In genomic region chr2:122312722-122313417, GRCm38 (mm10) we compare ENCODE assay signal across 8 mouse cellular contexts. TPM values are rescaled to one million over a fixed set of nuclear protein-coding genes. Genes with fewer than 3 reads are reported as not detected.
DNase-seq lines count a peak whose midpoint lies in the region; ATAC-seq and TF ChIP-seq lines count a peak whose summit lies in the region.

No protein-coding gene starts in this region.

- H3K9ac ChIP-seq in forebrain, embryonic 14.5 days (ENCODE audit: low read length) = no peak overlapping the region

- H3K27me3 ChIP-seq in forebrain, embryonic 14.5 days (replicated peaks; ENCODE audit: control insufficient read depth, insufficient read depth, low read length) = peaks cover 20% of the 10 kb centered on the region
- peaks cover 84% of the 10 kb centered on the region for H3K27me3 ChIP-seq in hindbrain, embryonic 10.5 days (ENCODE audit: insufficient read depth, poor library complexity, severe bottlenecking)
- H3K27me3 ChIP-seq in limb, embryonic 10.5 days (ENCODE audit: low read depth, poor library complexity, severe bottlenecking) = peaks cover 77% of the 10 kb centered on the region
- peaks cover 67% of the 10 kb centered on the region for H3K27me3 ChIP-seq in midbrain, embryonic 10.5 days (ENCODE audit: low read depth, poor library complexity, severe bottlenecking)
- H3K27me3 ChIP-seq in spleen, adult 2 months (ENCODE audit: control insufficient read depth, insufficient read depth, low read length) = peaks cover 6% of the 10 kb centered on the region

- peak; percentile 52; the same call in 1 of the 2 replicates for ATAC-seq in forebrain, embryonic 14.5 days

- H3K4me1 ChIP-seq in forebrain, embryonic 14.5 days (ENCODE audit: control insufficient read depth, insufficient read depth, low read length) = peaks cover 4% of the 10 kb centered on the region; the same call in 1 of the 2 replicates
- peaks cover 12% of the 10 kb centered on the region for H3K4me1 ChIP-seq in hindbrain, embryonic 10.5 days (replicated peaks)
- H3K4me1 ChIP-seq in limb, embryonic 10.5 days = peaks cover 8% of the 10 kb centered on the region
- H3K4me1 ChIP-seq in midbrain, embryonic 10.5 days = peaks cover 11% of the 10 kb centered on the region
- peaks cover 3% of the 10 kb centered on the region; the same call in 1 of the 2 replicates for H3K4me1 ChIP-seq in spleen, adult 2 months (ENCODE audit: control insufficient read depth, insufficient read depth, insufficient read length)

- peak; percentile 72; the same call in 1 of the 2 replicates for TF ChIP-seq CTCF in spleen, adult 2 months (IDR thresholded peaks at IDR 0.05; ENCODE audit: extremely low read depth, insufficient read depth, insufficient read length, insufficient replicate concordance)

- H3K27ac ChIP-seq in forebrain, embryonic 14.5 days (ENCODE audit: low read depth, low read length) = no peak overlapping the region
- H3K27ac ChIP-seq in hindbrain, embryonic 10.5 days = no peak overlapping the region
- H3K27ac ChIP-seq in limb, embryonic 10.5 days = no peak overlapping the region
- no peak overlapping the region for H3K27ac ChIP-seq in midbrain, embryonic 10.5 days (replicated peaks)
- no peak overlapping the region for H3K27ac ChIP-seq in spleen, adult 2 months (ENCODE audit: insufficient read depth, low read length)

- peak overlapping the region; percentile 36 for H3K4me2 ChIP-seq in forebrain, embryonic 14.5 days (ENCODE audit: low read length)

- H3K36me3 ChIP-seq in forebrain, embryonic 14.5 days (ENCODE audit: control insufficient read depth, insufficient read depth, low read length) = no peaks in the 10 kb centered on the region
- no peaks in the 10 kb centered on the region for H3K36me3 ChIP-seq in hindbrain, embryonic 10.5 days
- H3K36me3 ChIP-seq in limb, embryonic 10.5 days = no peaks in the 10 kb centered on the region
- no peaks in the 10 kb centered on the region for H3K36me3 ChIP-seq in midbrain, embryonic 10.5 days
- no peaks in the 10 kb centered on the region for H3K36me3 ChIP-seq in spleen, adult 2 months (ENCODE audit: control insufficient read depth, insufficient read depth, low read length)

- DNase-seq in layer of hippocampus, adult 11-12 months (ENCODE audit: low spot score) = peak; percentile 68
- no peak for DNase-seq in layer of hippocampus, adult 9-11 months
- DNase-seq in cerebellum, adult 18-20 months = peak; percentile 65 to 77
- DNase-seq in forebrain, embryonic 14.5 days (ENCODE audit: low spot score) = peak; percentile 78
- peak; percentile 81 for DNase-seq in hindbrain, embryonic 10.5 days (ENCODE audit: low spot score)
- DNase-seq in limb, embryonic 10.5 days (ENCODE audit: low spot score) = peak; percentile 83
- DNase-seq in midbrain, embryonic 10.5 days (ENCODE audit: low spot score) = peak; percentile 82
- peak; percentile 26 to 54 for DNase-seq in spleen, adult 2 months (ENCODE audit: low read depth in 1 of 2, low spot score in 2 of 2)

- TF ChIP-seq POLR2A in spleen, adult 2 months (IDR thresholded peaks at IDR 0.05; ENCODE audit: low read depth, low read length) = no peak

- H3K9me3 ChIP-seq in forebrain, embryonic 14.5 days (replicated peaks; ENCODE audit: control insufficient read depth, low read length) = no peaks in the 10 kb centered on the region
- no peaks in the 10 kb centered on the region for H3K9me3 ChIP-seq in hindbrain, embryonic 10.5 days
- H3K9me3 ChIP-seq in limb, embryonic 10.5 days (replicated peaks) = no peaks in the 10 kb centered on the region
- H3K9me3 ChIP-seq in midbrain, embryonic 10.5 days (replicated peaks) = no peaks in the 10 kb centered on the region

- WGBS in forebrain, embryonic 14.5 days = 3% methylated on average over 27 of the region's 27 CpGs
- 5% methylated on average over 27 of the region's 27 CpGs for WGBS in hindbrain, embryonic 10.5 days
- 4% methylated on average over 27 of the region's 27 CpGs for WGBS in limb, embryonic 10.5 days
- WGBS in midbrain, embryonic 10.5 days = 4% methylated on average over 27 of the region's 27 CpGs
- 7% methylated on average over 27 of the region's 27 CpGs for WGBS in spleen, adult 2 months

- H3K4me3 ChIP-seq in forebrain, embryonic 14.5 days (ENCODE audit: low read depth, low read length) = no peak overlapping the region
- peak overlapping the region; percentile 44 for H3K4me3 ChIP-seq in hindbrain, embryonic 10.5 days
- H3K4me3 ChIP-seq in limb, embryonic 10.5 days = peak overlapping the region; percentile 38; the same call in 1 of the 2 replicates
- peak overlapping the region; percentile 43 for H3K4me3 ChIP-seq in midbrain, embryonic 10.5 days
- no peak overlapping the region for H3K4me3 ChIP-seq in spleen, adult 2 months (ENCODE audit: extremely low read depth, insufficient read depth, insufficient read length)

RNA-seq across cellular contexts. Expression of gene Duoxa1, which starts 0.7 kb away (rescaled TPM):
- not detected in 2 replicates for polyA plus RNA-seq in forebrain, embryonic 14.5 days (2014; fragmentation: Nextera tagmentation; extraction: Ambion mirVana)
- polyA plus RNA-seq in hindbrain, embryonic 10.5 days (2016; fragmentation: Nextera tagmentation; extraction: Ambion mirVana) = not detected in 2 replicates
- 0.45 TPM in 1 of 2 replicates, not detected in the other for polyA plus RNA-seq in limb, embryonic 10.5 days (2016; fragmentation: Nextera tagmentation; extraction: Ambion mirVana)
- not detected in 2 replicates for polyA plus RNA-seq in midbrain, embryonic 10.5 days (2016; fragmentation: Nextera tagmentation; extraction: Ambion mirVana)
- polyA plus RNA-seq in spleen, adult 2 months (2012; rRNA removed) = not detected in 2 replicates

RNA-seq across cellular contexts. Expression of gene Duox1, which starts 2.6 kb away (rescaled TPM):
- 0.06 TPM in 1 of 2 replicates, not detected in the other for polyA plus RNA-seq in forebrain, embryonic 14.5 days (2014; fragmentation: Nextera tagmentation; extraction: Ambion mirVana)
- 0.04 TPM in 1 of 2 replicates, not detected in the other for polyA plus RNA-seq in hindbrain, embryonic 10.5 days (2016; fragmentation: Nextera tagmentation; extraction: Ambion mirVana)
- 0.14 and 0.18 TPM in 2 replicates for polyA plus RNA-seq in limb, embryonic 10.5 days (2016; fragmentation: Nextera tagmentation; extraction: Ambion mirVana)
- polyA plus RNA-seq in midbrain, embryonic 10.5 days (2016; fragmentation: Nextera tagmentation; extraction: Ambion mirVana) = 0.02 TPM in 2 replicates
- not detected in 2 replicates for polyA plus RNA-seq in spleen, adult 2 months (2012; rRNA removed)

RNA-seq across cellular contexts. Expression of gene Duoxa2, which starts 14.2 kb away (rescaled TPM):
- polyA plus RNA-seq in forebrain, embryonic 14.5 days (2014; fragmentation: Nextera tagmentation; extraction: Ambion mirVana) = not detected in 2 replicates
- not detected in 2 replicates for polyA plus RNA-seq in hindbrain, embryonic 10.5 days (2016; fragmentation: Nextera tagmentation; extraction: Ambion mirVana)
- polyA plus RNA-seq in limb, embryonic 10.5 days (2016; fragmentation: Nextera tagmentation; extraction: Ambion mirVana) = 0.13 TPM in 1 of 2 replicates, not detected in the other
- polyA plus RNA-seq in midbrain, embryonic 10.5 days (2016; fragmentation: Nextera tagmentation; extraction: Ambion mirVana) = not detected in 2 replicates
- polyA plus RNA-seq in spleen, adult 2 months (2012; rRNA removed) = not detected in 2 replicates

RNA-seq across cellular contexts. Expression of gene Duox2, which starts 14.6 kb away (rescaled TPM):
- polyA plus RNA-seq in forebrain, embryonic 14.5 days (2014; fragmentation: Nextera tagmentation; extraction: Ambion mirVana) = not detected in 2 replicates
- not detected in 2 replicates for polyA plus RNA-seq in hindbrain, embryonic 10.5 days (2016; fragmentation: Nextera tagmentation; extraction: Ambion mirVana)
- 0.03 TPM in 1 of 2 replicates, not detected in the other for polyA plus RNA-seq in limb, embryonic 10.5 days (2016; fragmentation: Nextera tagmentation; extraction: Ambion mirVana)
- not detected in 2 replicates for polyA plus RNA-seq in midbrain, embryonic 10.5 days (2016; fragmentation: Nextera tagmentation; extraction: Ambion mirVana)
- 0.02 TPM in 1 of 2 replicates, not detected in the other for polyA plus RNA-seq in spleen, adult 2 months (2012; rRNA removed)

RNA-seq across cellular contexts. Expression of gene Shf, which starts 56.1 kb away (rescaled TPM):
- 9.7 and 12.4 TPM in 2 replicates for polyA plus RNA-seq in forebrain, embryonic 14.5 days (2014; fragmentation: Nextera tagmentation; extraction: Ambion mirVana)
- 8.8 and 9.6 TPM in 2 replicates for polyA plus RNA-seq in hindbrain, embryonic 10.5 days (2016; fragmentation: Nextera tagmentation; extraction: Ambion mirVana)
- 5.4 TPM in 2 replicates for polyA plus RNA-seq in limb, embryonic 10.5 days (2016; fragmentation: Nextera tagmentation; extraction: Ambion mirVana)
- 5.8 and 7.9 TPM in 2 replicates for polyA plus RNA-seq in midbrain, embryonic 10.5 days (2016; fragmentation: Nextera tagmentation; extraction: Ambion mirVana)
- 4.3 and 5.5 TPM in 2 replicates for polyA plus RNA-seq in spleen, adult 2 months (2012; rRNA removed)

Comparison
In these comparisons a context has a peak if more than half of its experiments do, and no peak if none do; other contexts are left out.
1. H3K4me3 ChIP-seq: peak in hindbrain, embryonic 10.5 days (single experiment), limb, embryonic 10.5 days (single experiment) and midbrain, embryonic 10.5 days (single experiment); none in forebrain, embryonic 14.5 days (single experiment) and spleen, adult 2 months (single experiment).